Mouse (Mus musculus) lung, adult 2 months (tissue): Measurements from ENCODE around the gene Wdr70.

ENCODE experiments used
- CTCF ChIP-seq: fragments of 200-500 bp; IDR thresholded peaks from 2 replicates; pipeline ENCODE4 v1.5.1; 2011; ENCODE audit warnings: mild to moderate bottlenecking, low read length, control low read depth; ENCODE audit not compliant: insufficient read depth
- POLR2A ChIP-seq: fragments of 200-500 bp; IDR thresholded peaks from 2 replicates; pipeline ENCODE4 v1.6.1; 2011; ENCODE audit warnings: low read depth, mild to moderate bottlenecking, control low read depth, low read length, borderline replicate concordance; ENCODE audit errors: extremely low read depth

DNA sequence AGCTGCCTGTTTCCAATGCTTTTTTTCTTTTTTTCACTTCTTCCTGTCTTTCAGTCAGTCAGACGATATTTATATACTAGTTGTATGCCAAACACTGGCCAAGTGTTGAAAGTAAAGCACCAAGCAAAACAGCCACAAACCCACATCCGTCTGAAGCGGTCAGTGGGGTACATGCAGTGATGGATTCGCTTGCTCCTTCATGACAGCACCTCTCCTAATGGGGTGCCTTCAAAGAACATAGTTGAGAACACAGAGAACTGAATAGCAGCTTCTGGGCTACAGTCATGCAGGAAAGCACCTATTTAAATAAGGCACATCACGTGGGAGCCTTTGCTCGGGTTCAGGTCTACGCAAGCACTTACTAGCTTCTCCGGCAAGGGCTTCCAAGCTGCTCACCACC, 111.6 kb downstream of the Wdr70 start:
- TF ChIP-seq POLR2A = no peak
- no peak for TF ChIP-seq CTCF
